Mouse (Mus musculus): ENCODE measurements around the gene Taar5. TPM values are rescaled to one million over a fixed set of nuclear protein-coding genes. Genes with fewer than 3 reads are reported as not detected.

The Taar5 gene
- not detected in 2 replicates for polyA plus RNA-seq (2015; fragmentation: Nextera tagmentation; extraction: Ambion mirVana)

- Histone ChIP-seq H3K4me1 (replicated peaks; ENCODE audit: control insufficient read depth, insufficient read depth, low read length) (no peaks in the 10 kb centered on the region), H3K27me3 (replicated peaks; ENCODE audit: control insufficient read depth, insufficient read depth, low read length) (no peaks in the 10 kb centered on the region), H3K9ac (ENCODE audit: low read depth, low read length) (no peak within 1 kb of the TSS), H3K4me3 (ENCODE audit: low read depth, low read length) (no peak within 1 kb of the TSS), H3K4me2 (replicated peaks; ENCODE audit: low read depth) (no peak within 1 kb of the TSS), H3K36me3 (ENCODE audit: control insufficient read depth, insufficient read depth) (no peaks in the 10 kb centered on the region), H3K9me3 (ENCODE audit: control insufficient read depth) (no peaks in the 10 kb centered on the region), H3K27ac (ENCODE audit: low read depth, low read length) (no peak within 1 kb of the TSS)
- no peak for ATAC-seq
- TF ChIP-seq CTCF (IDR thresholded peaks at IDR 0.05; ENCODE audit: low read depth), result no peak
- WGBS, result 88% methylated on average over 11 of the region's 11 CpGs
Measured at GRCm38 (mm10) chr10:23970656-23971165, at the start of gene Taar5. Gene Taar5, plus strand, starts transcription at chr10:23970706.

- H3K4me1 ChIP-seq (replicated peaks; ENCODE audit: control insufficient read depth, insufficient read depth, low read length), result no peaks in the 10 kb centered on the region
- TF ChIP-seq CTCF (IDR thresholded peaks at IDR 0.05; ENCODE audit: low read depth), result no peak
- 35% methylated on average over 3 of the region's 3 CpGs for WGBS
- H3K9ac ChIP-seq (ENCODE audit: low read depth, low read length), result no peak overlapping the region
- no peaks in the 10 kb centered on the region for H3K27me3 ChIP-seq (replicated peaks; ENCODE audit: control insufficient read depth, insufficient read depth, low read length)
- H3K4me3 ChIP-seq (ENCODE audit: low read depth, low read length), result no peak overlapping the region
- H3K4me2 ChIP-seq (replicated peaks; ENCODE audit: low read depth), result no peak overlapping the region
- H3K9me3 ChIP-seq (ENCODE audit: control insufficient read depth), result no peaks in the 10 kb centered on the region
- no peak overlapping the region for H3K27ac ChIP-seq (ENCODE audit: low read depth, low read length)
- H3K36me3 ChIP-seq (ENCODE audit: control insufficient read depth, insufficient read depth), result no peaks in the 10 kb centered on the region
- ATAC-seq, result no peak
Measured at GRCm38 (mm10) chr10:23922468-23922867, 48.0 kb upstream of the Taar5 start.

GRCm38 (mm10) chr10:23923941-23924340 lies 46.6 kb upstream of the Taar5 start:
- Histone ChIP-seq H3K9me3 (ENCODE audit: control insufficient read depth) (no peaks in the 10 kb centered on the region), H3K27me3 (replicated peaks; ENCODE audit: control insufficient read depth, insufficient read depth, low read length) (no peaks in the 10 kb centered on the region), H3K4me2 (replicated peaks; ENCODE audit: low read depth) (no peak overlapping the region), H3K9ac (ENCODE audit: low read depth, low read length) (no peak overlapping the region), H3K27ac (ENCODE audit: low read depth, low read length) (no peak overlapping the region), H3K4me1 (replicated peaks; ENCODE audit: control insufficient read depth, insufficient read depth, low read length) (no peaks in the 10 kb centered on the region), H3K4me3 (ENCODE audit: low read depth, low read length) (no peak overlapping the region), H3K36me3 (ENCODE audit: control insufficient read depth, insufficient read depth) (no peaks in the 10 kb centered on the region)
- no peak for ATAC-seq
- TF ChIP-seq CTCF (IDR thresholded peaks at IDR 0.05; ENCODE audit: low read depth), result no peak
- WGBS, result 84% methylated on average over 2 of the region's 2 CpGs

- no peaks in the 10 kb centered on the region for H3K4me1 ChIP-seq (replicated peaks; ENCODE audit: control insufficient read depth, insufficient read depth, low read length)
- H3K4me2 ChIP-seq (replicated peaks; ENCODE audit: low read depth), result no peak overlapping the region
- H3K27ac ChIP-seq (ENCODE audit: low read depth, low read length), result no peak overlapping the region
- H3K4me3 ChIP-seq (ENCODE audit: low read depth, low read length), result no peak overlapping the region
- H3K27me3 ChIP-seq (replicated peaks; ENCODE audit: control insufficient read depth, insufficient read depth, low read length), result no peaks in the 10 kb centered on the region
- ATAC-seq, result no peak
- H3K9me3 ChIP-seq (ENCODE audit: control insufficient read depth), result no peaks in the 10 kb centered on the region
- H3K36me3 ChIP-seq (ENCODE audit: control insufficient read depth, insufficient read depth), result no peaks in the 10 kb centered on the region
- WGBS, result 36% methylated on average over 4 of the region's 4 CpGs
- no peak overlapping the region for H3K9ac ChIP-seq (ENCODE audit: low read depth, low read length)
- no peak for TF ChIP-seq CTCF (IDR thresholded peaks at IDR 0.05; ENCODE audit: low read depth)
Measured at GRCm38 (mm10) chr10:23937613-23938012, 32.9 kb upstream of the Taar5 start.

GRCm38 (mm10) chr10:23938312-23938711 lies 32.2 kb upstream of the Taar5 start, which contains the start of gene Taar2:
Gene Taar2, plus strand, starts transcription at chr10:23938572.
- WGBS, result 52% methylated on average over 6 of the region's 6 CpGs

GRCm38 (mm10) chr10:23942465-23942864 lies 28.0 kb upstream of the Taar5 start:
- no peak for ATAC-seq

More at GRCm38 (mm10) chr10:23938312-23938711, 32.2 kb upstream of the Taar5 start, which contains the start of gene Taar2:
- no peak within 1 kb of the TSS for H3K27ac ChIP-seq (ENCODE audit: low read depth, low read length)
- H3K27me3 ChIP-seq (replicated peaks; ENCODE audit: control insufficient read depth, insufficient read depth, low read length), result no peaks in the 10 kb centered on the region
- H3K9me3 ChIP-seq (ENCODE audit: control insufficient read depth), result no peaks in the 10 kb centered on the region
- no peak for ATAC-seq
- H3K4me1 ChIP-seq (replicated peaks; ENCODE audit: control insufficient read depth, insufficient read depth, low read length), result no peaks in the 10 kb centered on the region
- no peak within 1 kb of the TSS for H3K4me2 ChIP-seq (replicated peaks; ENCODE audit: low read depth)
- no peaks in the 10 kb centered on the region for H3K36me3 ChIP-seq (ENCODE audit: control insufficient read depth, insufficient read depth)
- no peak within 1 kb of the TSS for H3K9ac ChIP-seq (ENCODE audit: low read depth, low read length)
- no peak within 1 kb of the TSS for H3K4me3 ChIP-seq (ENCODE audit: low read depth, low read length)
- no peak for TF ChIP-seq CTCF (IDR thresholded peaks at IDR 0.05; ENCODE audit: low read depth)

More at GRCm38 (mm10) chr10:23942465-23942864, 28.0 kb upstream of the Taar5 start:
- Histone ChIP-seq H3K4me1 (replicated peaks; ENCODE audit: control insufficient read depth, insufficient read depth, low read length) (no peaks in the 10 kb centered on the region), H3K4me2 (replicated peaks; ENCODE audit: low read depth) (no peak overlapping the region), H3K27me3 (replicated peaks; ENCODE audit: control insufficient read depth, insufficient read depth, low read length) (no peaks in the 10 kb centered on the region), H3K36me3 (ENCODE audit: control insufficient read depth, insufficient read depth) (no peaks in the 10 kb centered on the region), H3K9ac (ENCODE audit: low read depth, low read length) (no peak overlapping the region), H3K27ac (ENCODE audit: low read depth, low read length) (no peak overlapping the region), H3K4me3 (ENCODE audit: low read depth, low read length) (no peak overlapping the region), H3K9me3 (ENCODE audit: control insufficient read depth) (no peaks in the 10 kb centered on the region)
- peak; percentile 55 for TF ChIP-seq CTCF (IDR thresholded peaks at IDR 0.05; ENCODE audit: low read depth)
- 83% methylated on average over 5 of the region's 5 CpGs for WGBS
